Mouse (Mus musculus) E14TG2a.4 (cell line): ENCODE results near the gene Npc1l1.

Experiments used
- CTCF ChIP-seq: conservative IDR thresholded peaks from 2 replicates; pipeline ENCODE4 v1.5.1; 2014; ENCODE audit warnings: low read length
- NANOG ChIP-seq: IDR thresholded peaks from 2 replicates; pipeline ENCODE4 v1.6.1; 2014; ENCODE audit warnings: borderline replicate concordance, low read length, mixed read lengths
- POU5F1 ChIP-seq: IDR thresholded peaks from 2 replicates; pipeline ENCODE4 v1.6.1; 2014; ENCODE audit warnings: low read length, borderline replicate concordance

DNA sequence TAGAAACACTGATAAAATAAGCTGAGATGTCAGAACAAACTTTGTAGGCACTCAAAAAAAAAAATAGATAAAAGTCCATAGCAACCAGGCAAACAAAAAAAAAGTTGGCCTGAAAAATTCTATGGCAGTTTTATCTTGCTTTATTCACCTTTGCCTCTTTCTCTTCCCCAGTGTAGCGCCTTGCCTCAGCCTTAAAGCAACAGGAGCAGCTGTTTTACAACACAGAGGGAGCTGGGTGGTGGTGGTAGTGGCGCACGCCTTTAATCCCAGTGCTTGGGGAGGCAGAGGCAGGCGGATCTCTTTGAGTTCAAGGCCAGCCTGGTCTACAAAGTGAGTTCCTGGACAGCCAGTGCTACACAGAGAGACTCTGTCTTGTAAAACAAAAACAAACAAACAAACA is 3.1 kb upstream of the Npc1l1 start:
- TF ChIP-seq POU5F1 (no peak), CTCF (no peak), NANOG (no peak)
